Mouse (Mus musculus): Measurements from ENCODE around the gene Fgfr2. TPM values are rescaled to one million over a fixed set of nuclear protein-coding genes. Genes with fewer than 3 reads are reported as not detected.
A peak's percentile ranks its signal among the peaks of the same experiment; 100 is the strongest.

Gene Fgfr2
- polyA plus RNA-seq, 1 experiment: 0.17 TPM

- peak overlapping the region; percentile 74 for H3K4me2 ChIP-seq (ENCODE audit: low read depth)
- no peaks in the 10 kb centered on the region for H3K36me3 ChIP-seq (ENCODE audit: control insufficient read depth, insufficient read depth)
- H3ac ChIP-seq (ENCODE audit: control insufficient read depth, insufficient read length): no peak overlapping the region
- TF ChIP-seq TCF12 (IDR thresholded peaks at IDR 0.05; ENCODE audit: insufficient read depth, poor library complexity, severe bottlenecking): peak; percentile 86
- TF ChIP-seq SRF (IDR thresholded peaks at IDR 0.05; ENCODE audit: control insufficient read depth, insufficient read length, low read depth): no peak
- TF ChIP-seq TCF3 (IDR thresholded peaks at IDR 0.05; ENCODE audit: insufficient read length, low read depth): peak; percentile 50
- no peak for TF ChIP-seq E2F4 (IDR thresholded peaks at IDR 0.05; ENCODE audit: insufficient read depth)
- TF ChIP-seq POLR2A (IDR thresholded peaks at IDR 0.05; ENCODE audit: insufficient read length, low read depth): no peak
- peak; percentile 36 to 85 (median 83) for TF ChIP-seq MYOD1 (IDR thresholded peaks at IDR 0.05; ENCODE audit: control insufficient read depth in 1 of 3, insufficient read length in 2 of 3, low read depth in 2 of 3)
- TF ChIP-seq USF1 (IDR thresholded peaks at IDR 0.05; ENCODE audit: low read depth): no peak
- TF ChIP-seq MAX (IDR thresholded peaks at IDR 0.05; ENCODE audit: low read depth): no peak
- TF ChIP-seq POLR2AphosphoS2 (IDR thresholded peaks at IDR 0.05; ENCODE audit: insufficient read length, low read depth): no peak
- TF ChIP-seq CEBPB (IDR thresholded peaks at IDR 0.05; ENCODE audit: insufficient read depth, poor library complexity, severe bottlenecking): peak; percentile 64; the same call in 1 of the 2 replicates
- TF ChIP-seq MYOG (IDR thresholded peaks at IDR 0.05; ENCODE audit: control insufficient read depth in 1 of 3, insufficient read depth in 1 of 3, insufficient read length in 2 of 3, low read depth in 2 of 3): peak; percentile 74 to 89 (median 74)
- TF ChIP-seq REST (IDR thresholded peaks at IDR 0.05; ENCODE audit: insufficient read depth, insufficient read length): no peak
- no peaks in the 10 kb centered on the region for H3K27me3 ChIP-seq (ENCODE audit: control insufficient read depth, insufficient read depth, insufficient read length)
- H3K79me2 ChIP-seq (ENCODE audit: control insufficient read depth, insufficient read depth): no peaks in the 10 kb centered on the region
- no peak overlapping the region for H3K4me3 ChIP-seq
Measured at GRCm38 (mm10) chr7:132356185-132356584, 767.0 kb downstream of the Fgfr2 start.

- no peaks in the 10 kb centered on the region for H3K36me3 ChIP-seq (ENCODE audit: control insufficient read depth, insufficient read depth)
- H3K4me2 ChIP-seq (ENCODE audit: low read depth): peak overlapping the region; percentile 74
- no peaks in the 10 kb centered on the region for H3K27me3 ChIP-seq (ENCODE audit: control insufficient read depth, insufficient read depth, insufficient read length)
- H3K79me2 ChIP-seq (ENCODE audit: control insufficient read depth, insufficient read depth): no peaks in the 10 kb centered on the region
- no peak for TF ChIP-seq TCF12 (IDR thresholded peaks at IDR 0.05; ENCODE audit: insufficient read depth, poor library complexity, severe bottlenecking)
- TF ChIP-seq TCF3 (IDR thresholded peaks at IDR 0.05; ENCODE audit: insufficient read length, low read depth): no peak
- no peak for TF ChIP-seq USF1 (IDR thresholded peaks at IDR 0.05; ENCODE audit: low read depth)
- TF ChIP-seq MYOG (IDR thresholded peaks at IDR 0.05; ENCODE audit: control insufficient read depth in 1 of 3, insufficient read depth in 1 of 3, insufficient read length in 2 of 3, low read depth in 2 of 3): no peak
- no peak for TF ChIP-seq SRF (IDR thresholded peaks at IDR 0.05; ENCODE audit: control insufficient read depth, insufficient read length, low read depth)
- TF ChIP-seq E2F4 (IDR thresholded peaks at IDR 0.05; ENCODE audit: insufficient read depth): no peak
- no peak for TF ChIP-seq POLR2A (IDR thresholded peaks at IDR 0.05; ENCODE audit: insufficient read length, low read depth)
- TF ChIP-seq CEBPB (IDR thresholded peaks at IDR 0.05; ENCODE audit: insufficient read depth, poor library complexity, severe bottlenecking): no peak
- no peak for TF ChIP-seq MAX (IDR thresholded peaks at IDR 0.05; ENCODE audit: low read depth)
- no peak for TF ChIP-seq MYOD1 (IDR thresholded peaks at IDR 0.05; ENCODE audit: control insufficient read depth in 1 of 3, insufficient read length in 2 of 3, low read depth in 2 of 3)
- no peak for TF ChIP-seq POLR2AphosphoS2 (IDR thresholded peaks at IDR 0.05; ENCODE audit: insufficient read length, low read depth)
- no peak for TF ChIP-seq REST (IDR thresholded peaks at IDR 0.05; ENCODE audit: insufficient read depth, insufficient read length)
- H3ac ChIP-seq (ENCODE audit: control insufficient read depth, insufficient read length): no peak overlapping the region
- no peak overlapping the region for H3K4me3 ChIP-seq
Measured at GRCm38 (mm10) chr7:132355767-132356166, 767.4 kb downstream of the Fgfr2 start.

- H3K4me2 ChIP-seq (ENCODE audit: low read depth): no peak overlapping the region
- H3K36me3 ChIP-seq (ENCODE audit: control insufficient read depth, insufficient read depth): no peaks in the 10 kb centered on the region
- H3K79me2 ChIP-seq (ENCODE audit: control insufficient read depth, insufficient read depth): no peaks in the 10 kb centered on the region
- no peak overlapping the region for H3K4me3 ChIP-seq
- TF ChIP-seq MYOG (IDR thresholded peaks at IDR 0.05; ENCODE audit: control insufficient read depth in 1 of 3, insufficient read depth in 1 of 3, insufficient read length in 2 of 3, low read depth in 2 of 3): no peak
- TF ChIP-seq E2F4 (IDR thresholded peaks at IDR 0.05; ENCODE audit: insufficient read depth): no peak
- TF ChIP-seq USF1 (IDR thresholded peaks at IDR 0.05; ENCODE audit: low read depth): no peak
- TF ChIP-seq MYOD1 (IDR thresholded peaks at IDR 0.05; ENCODE audit: control insufficient read depth in 1 of 3, insufficient read length in 2 of 3, low read depth in 2 of 3): no peak
- no peak for TF ChIP-seq POLR2AphosphoS2 (IDR thresholded peaks at IDR 0.05; ENCODE audit: insufficient read length, low read depth)
- TF ChIP-seq CEBPB (IDR thresholded peaks at IDR 0.05; ENCODE audit: insufficient read depth, poor library complexity, severe bottlenecking): no peak
- TF ChIP-seq POLR2A (IDR thresholded peaks at IDR 0.05; ENCODE audit: insufficient read length, low read depth): no peak
- TF ChIP-seq MAX (IDR thresholded peaks at IDR 0.05; ENCODE audit: low read depth): no peak
- TF ChIP-seq REST (IDR thresholded peaks at IDR 0.05; ENCODE audit: insufficient read depth, insufficient read length): no peak
- no peak for TF ChIP-seq SRF (IDR thresholded peaks at IDR 0.05; ENCODE audit: control insufficient read depth, insufficient read length, low read depth)
- TF ChIP-seq TCF3 (IDR thresholded peaks at IDR 0.05; ENCODE audit: insufficient read length, low read depth): no peak
- no peak for TF ChIP-seq TCF12 (IDR thresholded peaks at IDR 0.05; ENCODE audit: insufficient read depth, poor library complexity, severe bottlenecking)
- no peak overlapping the region for H3ac ChIP-seq (ENCODE audit: control insufficient read depth, insufficient read length)
- no peaks in the 10 kb centered on the region for H3K27me3 ChIP-seq (ENCODE audit: control insufficient read depth, insufficient read depth, insufficient read length)
Measured at GRCm38 (mm10) chr7:132349075-132349572, 774.0 kb downstream of the Fgfr2 start.

- Histone ChIP-seq H3ac (ENCODE audit: control insufficient read depth, insufficient read length) (no peak overlapping the region), H3K27me3 (ENCODE audit: control insufficient read depth, insufficient read depth, insufficient read length) (no peaks in the 10 kb centered on the region), H3K4me3 (no peak overlapping the region), H3K36me3 (ENCODE audit: control insufficient read depth, insufficient read depth) (no peaks in the 10 kb centered on the region), H3K79me2 (ENCODE audit: control insufficient read depth, insufficient read depth) (no peaks in the 10 kb centered on the region), H3K4me2 (ENCODE audit: low read depth) (no peak overlapping the region)
- TF ChIP-seq TCF3 (IDR thresholded peaks at IDR 0.05; ENCODE audit: insufficient read length, low read depth): no peak
- TF ChIP-seq TCF12 (IDR thresholded peaks at IDR 0.05; ENCODE audit: insufficient read depth, poor library complexity, severe bottlenecking): no peak
- TF ChIP-seq MYOD1 (IDR thresholded peaks at IDR 0.05; ENCODE audit: control insufficient read depth in 1 of 3, insufficient read length in 2 of 3, low read depth in 2 of 3): no peak
- TF ChIP-seq MAX (IDR thresholded peaks at IDR 0.05; ENCODE audit: low read depth): no peak
Measured at GRCm38 (mm10) chr7:132347273-132348045, 775.7 kb downstream of the Fgfr2 start.
